Mouse (Mus musculus) hindbrain, embryonic 11.5 days (tissue): ENCODE results near the gene Hist1h1e. TPM values are rescaled to one million over a fixed set of nuclear protein-coding genes. Genes with fewer than 3 reads are reported as not detected.
A peak's percentile ranks its signal among the peaks of the same experiment; 100 is the strongest.
"Not testable (repeated sequence)": the region's sequence is repeated elsewhere in the genome, so short reads cannot be mapped to it uniquely, and the experiment has no call there.

ENCODE experiments used
- ATAC-seq: fragments of 200-750 bp; cut with Nextera tagmentation; 2 replicates; pipeline ENCODE4 v1.8.0; 2017; ENCODE audit warnings: mild to moderate bottlenecking, moderate TSS enrichment, moderate library complexity; ENCODE audit not compliant: low FRiP score
- DNase-seq: peaks from one replicate; pipeline ENCODE4 v3.0.0-alpha.2; 2015; ENCODE audit warnings: low spot score
- H3K27ac ChIP-seq: fragments of 300-500 bp; sonication (generic); 2 replicates; pipeline ENCODE4 v1.5.1; 2014; ENCODE audit warnings: mild to moderate bottlenecking, low read depth, low read length
- H3K27me3 ChIP-seq: fragments of 300-500 bp; sonication (generic); 2 replicates; pipeline ENCODE4 v1.6.1; 2014; ENCODE audit warnings: mild to moderate bottlenecking, low read length, moderate library complexity, mixed read lengths; ENCODE audit not compliant: control insufficient read depth, insufficient read depth
- H3K36me3 ChIP-seq: fragments of 300-500 bp; sonication (generic); 2 replicates; pipeline ENCODE4 v1.6.1; 2014; ENCODE audit warnings: mild to moderate bottlenecking, low read length, moderate library complexity, mixed read lengths; ENCODE audit not compliant: control insufficient read depth, insufficient read depth
- H3K4me1 ChIP-seq: fragments of 300-500 bp; sonication (generic); replicated peaks from 2 replicates; pipeline ENCODE4 v1.6.1; 2014; ENCODE audit warnings: low read length, mixed read lengths; ENCODE audit not compliant: control insufficient read depth, insufficient read depth
- H3K4me2 ChIP-seq: fragments of 300-500 bp; sonication (generic); replicated peaks from 2 replicates; pipeline ENCODE4 v1.6.1; 2014; ENCODE audit warnings: mild to moderate bottlenecking, low read depth, low read length
- H3K4me3 ChIP-seq: fragments of 300-500 bp; sonication (generic); 2 replicates; pipeline ENCODE4 v1.5.1; 2014; ENCODE audit warnings: low read depth, low read length
- H3K9ac ChIP-seq: fragments of 300-500 bp; sonication (generic); 2 replicates; pipeline ENCODE4 v1.6.1; 2014; ENCODE audit warnings: low read depth, low read length
- H3K9me3 ChIP-seq: fragments of 300-500 bp; sonication (generic); 2 replicates; pipeline ENCODE4 v1.6.1; 2016; ENCODE audit warnings: low read length; ENCODE audit not compliant: control insufficient read depth
- WGBS: fragments of 180-500 bp; shearing (Covaris S2); extraction: QIAGEN DNeasy Blood & Tissue Kit; methylation state at CpG from one replicate; pipeline ENCODE4 v1.1.7; 2014; 5-methylcytosine and 5-hydroxymethylcytosine counted together
- polyA plus RNA-seq: library from polyadenylated mRNA; unstranded; fragments of >200 nt; fragmentation: Nextera tagmentation; extraction: Ambion mirVana; gene quantifications from 2 replicates; pipeline ENCODE4 v1.2.1, GENCODE M21; 2014

Gene Hist1h1e
- polyA plus RNA-seq, 1 experiment from 2014 or later: 23.7 TPM

- WGBS: 84% methylated on average over 2 of the region's 2 CpGs
- DNase-seq: no peak
- no peak for ATAC-seq
- Histone ChIP-seq H3K9me3 (no peaks in the 10 kb centered on the region), H3K9ac (no peak overlapping the region), H3K27me3 (no peaks in the 10 kb centered on the region), H3K4me2 (no peak overlapping the region), H3K4me3 (no peak overlapping the region), H3K27ac (no peak overlapping the region), H3K36me3 (no peaks in the 10 kb centered on the region), H3K4me1 (no peaks in the 10 kb centered on the region)
Observed at GRCm38 (mm10) chr13:23595185-23595584, 27.2 kb downstream of the Hist1h1e start.

GRCm38 (mm10) chr13:23593051-23593770 lies 29.1 kb downstream of the Hist1h1e start:
- Histone ChIP-seq H3K36me3 (no peaks in the 10 kb centered on the region), H3K9ac (no peak overlapping the region), H3K27me3 (no peaks in the 10 kb centered on the region), H3K9me3 (no peaks in the 10 kb centered on the region), H3K27ac (no peak overlapping the region), H3K4me2 (no peak overlapping the region), H3K4me3 (no peak overlapping the region), H3K4me1 (no peaks in the 10 kb centered on the region)
- DNase-seq: no peak
- no peak for ATAC-seq
- 91% methylated on average over 5 of the region's 5 CpGs for WGBS

GRCm38 (mm10) chr13:23592614-23593013 lies 29.7 kb downstream of the Hist1h1e start:
- DNase-seq (no peak), ATAC-seq (no peak)
- 82% methylated on average over 7 of the region's 7 CpGs for WGBS

GRCm38 (mm10) chr13:23591886-23592285 lies 30.5 kb downstream of the Hist1h1e start:
- H3K27me3 ChIP-seq, DNase-seq, H3K9me3 ChIP-seq, H3K4me3 ChIP-seq, H3K4me2 ChIP-seq, ATAC-seq, H3K27ac ChIP-seq, H3K4me1 ChIP-seq, H3K9ac ChIP-seq, H3K36me3 ChIP-seq: not testable (repeated sequence)
- 84% methylated on average over 7 of the region's 7 CpGs for whole genome bisulfite sequencing

More at GRCm38 (mm10) chr13:23592614-23593013, 29.7 kb downstream of the Hist1h1e start:
- Histone ChIP-seq H3K4me2 (no peak overlapping the region), H3K4me1 (no peaks in the 10 kb centered on the region), H3K36me3 (no peaks in the 10 kb centered on the region), H3K9ac (no peak overlapping the region), H3K27ac (no peak overlapping the region), H3K9me3 (no peaks in the 10 kb centered on the region), H3K27me3 (no peaks in the 10 kb centered on the region), H3K4me3 (no peak overlapping the region)

- Histone ChIP-seq H3K9ac (no peak overlapping the region), H3K27ac (no peak overlapping the region), H3K4me2 (no peak overlapping the region), H3K9me3 (no peaks in the 10 kb centered on the region), H3K4me1 (no peaks in the 10 kb centered on the region), H3K27me3 (no peaks in the 10 kb centered on the region), H3K4me3 (no peak overlapping the region), H3K36me3 (no peaks in the 10 kb centered on the region)
- 97% methylated on average over 7 of the region's 7 CpGs for WGBS
- ATAC-seq (no peak), DNase-seq (no peak)
Observed at GRCm38 (mm10) chr13:23591206-23591605, 31.2 kb downstream of the Hist1h1e start.

GRCm38 (mm10) chr13:23586940-23587225 lies 35.5 kb downstream of the Hist1h1e start:
- Histone ChIP-seq H3K27ac (peak overlapping the region; percentile 82), H3K27me3 (no peaks in the 10 kb centered on the region), H3K4me2 (peak overlapping the region; percentile 38), H3K4me1 (peaks cover 3% of the 10 kb centered on the region; the same call in 1 of the 2 replicates), H3K36me3 (no peaks in the 10 kb centered on the region), H3K9me3 (no peaks in the 10 kb centered on the region), H3K4me3 (peak overlapping the region; percentile 17), H3K9ac (peak overlapping the region; percentile 57)
- ATAC-seq (no peak), DNase-seq (no peak)
- WGBS: 17% methylated on average over 1 of the region's 1 CpGs

- H3K9ac ChIP-seq: peak overlapping the region; percentile 57
- H3K36me3 ChIP-seq: no peaks in the 10 kb centered on the region
- H3K9me3 ChIP-seq: no peaks in the 10 kb centered on the region
- peaks cover 3% of the 10 kb centered on the region; the same call in 1 of the 2 replicates for H3K4me1 ChIP-seq
- H3K27me3 ChIP-seq: no peaks in the 10 kb centered on the region
- H3K27ac ChIP-seq: peak overlapping the region; percentile 82
- ATAC-seq (no peak), DNase-seq (peak; percentile 44)
- WGBS: 2% methylated on average over 22 of the region's 22 CpGs
- peak overlapping the region; percentile 38 for H3K4me2 ChIP-seq
- peak overlapping the region; percentile 17 for H3K4me3 ChIP-seq
Observed at GRCm38 (mm10) chr13:23586099-23586939, 36.0 kb downstream of the Hist1h1e start.

GRCm38 (mm10) chr13:23585442-23586098 lies 36.8 kb downstream of the Hist1h1e start:
- not testable (repeated sequence) for H3K36me3 ChIP-seq, H3K4me1 ChIP-seq, H3K9me3 ChIP-seq, H3K27me3 ChIP-seq
- DNase-seq (peak; percentile 87), ATAC-seq (peak; percentile 91)
- peak overlapping the region; percentile 70 for H3K4me2 ChIP-seq
- H3K4me3 ChIP-seq: peak overlapping the region; percentile 42
- peak overlapping the region; percentile 84 for H3K9ac ChIP-seq
- WGBS: under 1% methylated on average over 20 of the region's 36 CpGs
- H3K27ac ChIP-seq: peak overlapping the region; percentile 96
